Mouse (Mus musculus): ENCODE results near the gene Tpd52l2. TPM values are rescaled to one million over a fixed set of nuclear protein-coding genes. Genes with fewer than 3 reads are reported as not detected.
A peak's percentile ranks its signal among the peaks of the same experiment; 100 is the strongest.

The Tpd52l2 gene
- polyA plus RNA-seq, 1 experiment from 2014 or later, result 163 TPM

- no peak for ATAC-seq (ENCODE audit: insufficient number of reproducible peaks, insufficient read depth, low FRiP score, low TSS enrichment)
- H3K27ac ChIP-seq, result no peak overlapping the region
- no peak overlapping the region for H3K4me3 ChIP-seq
- peaks cover 34% of the 10 kb centered on the region for H3K27me3 ChIP-seq
- H3K36me3 ChIP-seq, result no peaks in the 10 kb centered on the region
- 48% methylated on average over 7 of the region's 7 CpGs for WGBS
- H3K4me2 ChIP-seq (replicated peaks), result no peak overlapping the region
- no peak overlapping the region for H3K9ac ChIP-seq
- H3K4me1 ChIP-seq, result peaks cover 7% of the 10 kb centered on the region; the same call in 1 of the 2 replicates
- no peaks in the 10 kb centered on the region for H3K9me3 ChIP-seq
Measured at GRCm38 (mm10) chr2:181463008-181463738, 33.8 kb upstream of the Tpd52l2 start.

- ATAC-seq (ENCODE audit: insufficient number of reproducible peaks, insufficient read depth, low FRiP score, low TSS enrichment), result no peak
- Histone ChIP-seq H3K4me2 (replicated peaks) (no peak overlapping the region), H3K4me1 (peaks cover 2% of the 10 kb centered on the region; the same call in 1 of the 2 replicates), H3K36me3 (no peaks in the 10 kb centered on the region), H3K9me3 (no peaks in the 10 kb centered on the region), H3K9ac (no peak overlapping the region), H3K27ac (no peak overlapping the region), H3K27me3 (peaks cover 16% of the 10 kb centered on the region), H3K4me3 (no peak overlapping the region)
- WGBS, result 54% methylated on average over 3 of the region's 3 CpGs
Measured at GRCm38 (mm10) chr2:181465423-181465822, 31.5 kb upstream of the Tpd52l2 start.

GRCm38 (mm10) chr2:181470285-181470684 is 26.7 kb upstream of the Tpd52l2 start:
- 76% methylated on average over 2 of the region's 2 CpGs for WGBS
- no peak overlapping the region for H3K9ac ChIP-seq
- no peak overlapping the region for H3K4me3 ChIP-seq
- H3K4me1 ChIP-seq, result no peaks in the 10 kb centered on the region
- H3K4me2 ChIP-seq (replicated peaks), result no peak overlapping the region
- H3K27ac ChIP-seq, result no peak overlapping the region
- no peak for ATAC-seq (ENCODE audit: insufficient number of reproducible peaks, insufficient read depth, low FRiP score, low TSS enrichment)
- no peaks in the 10 kb centered on the region for H3K27me3 ChIP-seq
- H3K36me3 ChIP-seq, result no peaks in the 10 kb centered on the region
- no peaks in the 10 kb centered on the region for H3K9me3 ChIP-seq

GRCm38 (mm10) chr2:181471246-181471645 is 25.7 kb upstream of the Tpd52l2 start:
- H3K4me1 ChIP-seq, result no peaks in the 10 kb centered on the region
- no peaks in the 10 kb centered on the region for H3K36me3 ChIP-seq
- no peak for ATAC-seq (ENCODE audit: insufficient number of reproducible peaks, insufficient read depth, low FRiP score, low TSS enrichment)
- no peaks in the 10 kb centered on the region for H3K9me3 ChIP-seq
- H3K9ac ChIP-seq, result no peak overlapping the region
- H3K27ac ChIP-seq, result no peak overlapping the region
- 43% methylated on average over 5 of the region's 5 CpGs for WGBS
- no peaks in the 10 kb centered on the region for H3K27me3 ChIP-seq
- H3K4me3 ChIP-seq, result no peak overlapping the region
- no peak overlapping the region for H3K4me2 ChIP-seq (replicated peaks)

- Histone ChIP-seq H3K4me3 (no peak overlapping the region), H3K4me1 (no peaks in the 10 kb centered on the region), H3K4me2 (replicated peaks) (no peak overlapping the region), H3K9me3 (no peaks in the 10 kb centered on the region), H3K36me3 (no peaks in the 10 kb centered on the region), H3K27ac (no peak overlapping the region), H3K27me3 (no peaks in the 10 kb centered on the region), H3K9ac (no peak overlapping the region)
- no peak for ATAC-seq (ENCODE audit: insufficient number of reproducible peaks, insufficient read depth, low FRiP score, low TSS enrichment)
- 60% methylated on average over 1 of the region's 1 CpGs for WGBS
Measured at GRCm38 (mm10) chr2:181472256-181472827, 24.6 kb upstream of the Tpd52l2 start.

- no peak overlapping the region for H3K4me2 ChIP-seq (replicated peaks)
- H3K36me3 ChIP-seq, result no peaks in the 10 kb centered on the region
- WGBS, result 57% methylated on average over 2 of the region's 2 CpGs
- no peak overlapping the region for H3K4me3 ChIP-seq
- H3K4me1 ChIP-seq, result peaks cover 14% of the 10 kb centered on the region
- H3K27ac ChIP-seq, result no peak overlapping the region
- H3K27me3 ChIP-seq, result no peaks in the 10 kb centered on the region
- ATAC-seq (ENCODE audit: insufficient number of reproducible peaks, insufficient read depth, low FRiP score, low TSS enrichment), result no peak
- no peaks in the 10 kb centered on the region for H3K9me3 ChIP-seq
- no peak overlapping the region for H3K9ac ChIP-seq
Measured at GRCm38 (mm10) chr2:181483120-181483519, 13.8 kb upstream of the Tpd52l2 start.

GRCm38 (mm10) chr2:181483562-181484318 is 13.2 kb upstream of the Tpd52l2 start:
- no peak overlapping the region for H3K4me2 ChIP-seq (replicated peaks)
- ATAC-seq (ENCODE audit: insufficient number of reproducible peaks, insufficient read depth, low FRiP score, low TSS enrichment), result no peak
- no peak overlapping the region for H3K27ac ChIP-seq
- peaks cover 14% of the 10 kb centered on the region for H3K4me1 ChIP-seq
- H3K27me3 ChIP-seq, result no peaks in the 10 kb centered on the region
- no peaks in the 10 kb centered on the region for H3K9me3 ChIP-seq
- 32% methylated on average over 7 of the region's 7 CpGs for WGBS
- no peak overlapping the region for H3K4me3 ChIP-seq
- H3K36me3 ChIP-seq, result no peaks in the 10 kb centered on the region
- no peak overlapping the region for H3K9ac ChIP-seq

- Histone ChIP-seq H3K9ac (no peak overlapping the region), H3K27ac (no peak overlapping the region), H3K36me3 (no peaks in the 10 kb centered on the region), H3K27me3 (no peaks in the 10 kb centered on the region), H3K4me1 (peaks cover 14% of the 10 kb centered on the region), H3K4me2 (replicated peaks) (no peak overlapping the region), H3K9me3 (no peaks in the 10 kb centered on the region), H3K4me3 (no peak overlapping the region)
- ATAC-seq (ENCODE audit: insufficient number of reproducible peaks, insufficient read depth, low FRiP score, low TSS enrichment), result no peak
- 85% methylated on average over 6 of the region's 6 CpGs for WGBS
Measured at GRCm38 (mm10) chr2:181484456-181485233, 12.3 kb upstream of the Tpd52l2 start.

- H3K9me3 ChIP-seq, result no peaks in the 10 kb centered on the region
- 17% methylated on average over 1 of the region's 1 CpGs for WGBS
- H3K4me1 ChIP-seq, result peaks cover 14% of the 10 kb centered on the region
- no peak overlapping the region for H3K4me2 ChIP-seq (replicated peaks)
- no peak for ATAC-seq (ENCODE audit: insufficient number of reproducible peaks, insufficient read depth, low FRiP score, low TSS enrichment)
- no peaks in the 10 kb centered on the region for H3K27me3 ChIP-seq
- H3K36me3 ChIP-seq, result no peaks in the 10 kb centered on the region
- no peak overlapping the region for H3K9ac ChIP-seq
- H3K27ac ChIP-seq, result no peak overlapping the region
- H3K4me3 ChIP-seq, result no peak overlapping the region
Measured at GRCm38 (mm10) chr2:181485741-181486140, 11.2 kb upstream of the Tpd52l2 start.

GRCm38 (mm10) chr2:181487338-181488277 is 9.3 kb upstream of the Tpd52l2 start:
- Histone ChIP-seq H3K9me3 (no peaks in the 10 kb centered on the region), H3K36me3 (no peaks in the 10 kb centered on the region), H3K27me3 (no peaks in the 10 kb centered on the region), H3K4me1 (peaks cover 14% of the 10 kb centered on the region), H3K4me3 (no peak overlapping the region), H3K9ac (no peak overlapping the region), H3K4me2 (replicated peaks) (no peak overlapping the region), H3K27ac (peak overlapping the region; percentile 24)
- peak; percentile 55; the same call in 1 of the 2 replicates for ATAC-seq (ENCODE audit: insufficient number of reproducible peaks, insufficient read depth, low FRiP score, low TSS enrichment)
- 20% methylated on average over 5 of the region's 5 CpGs for WGBS
